Mouse (Mus musculus) cerebellum, adult 2 months (tissue): Measurements from ENCODE around the gene Efr3b.

Experiments used
- CTCF ChIP-seq: fragments of 200-500 bp; IDR thresholded peaks from 2 replicates; pipeline ENCODE4 v1.5.1; 2011; ENCODE audit warnings: low read depth, mild to moderate bottlenecking, control low read depth, low read length, moderate library complexity, borderline replicate concordance; ENCODE audit not compliant: insufficient read depth
- POLR2A ChIP-seq: fragments of 200-500 bp; IDR thresholded peaks from 2 replicates; pipeline ENCODE4 v1.6.1; 2011; ENCODE audit warnings: low read length, control low read depth, borderline replicate concordance; ENCODE audit not compliant: insufficient read depth

- TF ChIP-seq CTCF (no peak), POLR2A (no peak)
These were observed 84.1 kb downstream of the Efr3b start, which contains the start of gene Pomc for GRCm38 (mm10) chr12:3954651-3955050.
